Mouse (Mus musculus): ENCODE results near the gene Kank1. TPM values are rescaled to one million over a fixed set of nuclear protein-coding genes. Genes with fewer than 3 reads are reported as not detected.

The Kank1 gene
- polyA plus RNA-seq, 1 experiment from 2014 or later: 2.4 TPM

GRCm38 (mm10) chr19:25374926-25375325 lies 138.2 kb downstream of the Kank1 start:
- ATAC-seq: 0 out of 2 replicates have a peak, but pooled peaks have one; percentile 26

GRCm38 (mm10) chr19:25376871-25377270 lies 140.1 kb downstream of the Kank1 start:
- no peak for DNase-seq (ENCODE audit: low spot score)
- WGBS: 93% methylated on average over 13 of the region's 13 CpGs
- Histone ChIP-seq H3K4me2 (ENCODE audit: low read length) (no peak overlapping the region), H3K9me3 (replicated peaks; ENCODE audit: control insufficient read depth, low read length) (no peaks in the 10 kb centered on the region), H3K27ac (ENCODE audit: low read depth, low read length) (no peak overlapping the region), H3K27me3 (replicated peaks; ENCODE audit: control insufficient read depth, insufficient read depth, low read length) (no peaks in the 10 kb centered on the region), H3K9ac (ENCODE audit: low read length) (no peak overlapping the region), H3K4me3 (ENCODE audit: low read depth, low read length) (no peak overlapping the region), H3K36me3 (ENCODE audit: control insufficient read depth, insufficient read depth, low read length) (no peaks in the 10 kb centered on the region), H3K4me1 (ENCODE audit: control insufficient read depth, insufficient read depth, low read length) (peaks cover 6% of the 10 kb centered on the region; the same call in 1 of the 2 replicates)
- no peak for ATAC-seq

More at GRCm38 (mm10) chr19:25374926-25375325, 138.2 kb downstream of the Kank1 start:
- DNase-seq (ENCODE audit: low spot score): peak; percentile 42
- H3K27ac ChIP-seq (ENCODE audit: low read depth, low read length): no peak overlapping the region
- no peak overlapping the region for H3K9ac ChIP-seq (ENCODE audit: low read length)
- H3K4me2 ChIP-seq (ENCODE audit: low read length): no peak overlapping the region
- H3K36me3 ChIP-seq (ENCODE audit: control insufficient read depth, insufficient read depth, low read length): no peaks in the 10 kb centered on the region
- H3K9me3 ChIP-seq (replicated peaks; ENCODE audit: control insufficient read depth, low read length): no peaks in the 10 kb centered on the region
- no peaks in the 10 kb centered on the region for H3K27me3 ChIP-seq (replicated peaks; ENCODE audit: control insufficient read depth, insufficient read depth, low read length)
- 4% methylated on average over 12 of the region's 12 CpGs for WGBS
- H3K4me3 ChIP-seq (ENCODE audit: low read depth, low read length): no peak overlapping the region
- peaks cover 6% of the 10 kb centered on the region; the same call in 1 of the 2 replicates for H3K4me1 ChIP-seq (ENCODE audit: control insufficient read depth, insufficient read depth, low read length)

DNA sequence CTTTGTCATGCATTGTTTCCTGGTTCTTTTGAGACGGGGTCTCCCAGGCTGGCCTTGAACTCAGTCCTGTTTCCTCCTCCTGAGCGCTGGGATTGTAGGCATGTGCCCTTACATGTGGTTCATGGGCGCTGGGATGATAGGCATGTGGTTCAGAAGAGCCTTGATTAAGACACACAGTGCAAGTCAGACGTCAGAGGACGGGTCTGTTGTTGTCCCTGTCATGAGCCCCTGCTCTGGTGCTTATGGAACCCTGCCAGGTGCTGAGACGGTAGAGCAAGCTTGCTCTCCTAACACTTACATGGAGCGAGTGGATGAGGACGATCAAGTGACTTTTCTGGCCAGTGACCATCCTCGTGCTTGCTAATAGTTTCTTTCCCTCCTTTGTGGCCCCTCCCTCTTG lies 143.9 kb downstream of the Kank1 start:
- no peak overlapping the region for H3K9ac ChIP-seq (ENCODE audit: low read length)
- no peak overlapping the region for H3K4me2 ChIP-seq (ENCODE audit: low read length)
- H3K4me3 ChIP-seq (ENCODE audit: low read depth, low read length): no peak overlapping the region
- no peaks in the 10 kb centered on the region for H3K9me3 ChIP-seq (replicated peaks; ENCODE audit: control insufficient read depth, low read length)
- ATAC-seq (no peak), DNase-seq (ENCODE audit: low spot score) (no peak)
- 0 out of 2 replicates have a peak, but pooled peaks cover 5% of the 10 kb centered on the region for H3K4me1 ChIP-seq (ENCODE audit: control insufficient read depth, insufficient read depth, low read length)
- 88% methylated on average over 9 of the region's 9 CpGs for WGBS
- no peaks in the 10 kb centered on the region for H3K27me3 ChIP-seq (replicated peaks; ENCODE audit: control insufficient read depth, insufficient read depth, low read length)
- no peaks in the 10 kb centered on the region for H3K36me3 ChIP-seq (ENCODE audit: control insufficient read depth, insufficient read depth, low read length)
- no peak overlapping the region for H3K27ac ChIP-seq (ENCODE audit: low read depth, low read length)

DNA sequence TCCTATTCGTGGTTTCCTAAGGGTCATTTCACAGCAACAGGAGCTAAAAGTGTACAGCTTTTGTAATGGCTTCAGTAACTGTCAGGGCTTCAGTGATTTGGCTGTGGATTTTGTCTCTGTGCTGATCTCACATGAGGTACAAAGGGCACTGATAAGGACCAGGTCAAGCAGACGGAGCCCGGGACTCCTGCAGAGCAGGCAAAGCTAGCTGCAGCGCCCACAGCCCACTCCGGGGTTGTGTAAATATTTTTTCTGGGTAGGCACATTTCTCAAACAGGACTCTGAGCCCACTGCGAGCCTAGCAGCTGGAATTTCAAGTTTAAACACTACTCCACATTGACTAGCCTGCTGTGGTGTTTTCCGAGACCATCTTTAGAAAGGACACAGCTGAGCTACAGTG lies 145.2 kb downstream of the Kank1 start:
- Histone ChIP-seq H3K27ac (ENCODE audit: low read depth, low read length) (no peak overlapping the region), H3K9ac (ENCODE audit: low read length) (no peak overlapping the region), H3K4me2 (ENCODE audit: low read length) (no peak overlapping the region), H3K4me3 (ENCODE audit: low read depth, low read length) (no peak overlapping the region), H3K27me3 (replicated peaks; ENCODE audit: control insufficient read depth, insufficient read depth, low read length) (no peaks in the 10 kb centered on the region), H3K4me1 (ENCODE audit: control insufficient read depth, insufficient read depth, low read length) (0 out of 2 replicates have a peak, but pooled peaks cover 5% of the 10 kb centered on the region), H3K9me3 (replicated peaks; ENCODE audit: control insufficient read depth, low read length) (no peaks in the 10 kb centered on the region), H3K36me3 (ENCODE audit: control insufficient read depth, insufficient read depth, low read length) (no peaks in the 10 kb centered on the region)
- DNase-seq (ENCODE audit: low spot score) (no peak), ATAC-seq (no peak)
- 59% methylated on average over 7 of the region's 7 CpGs for WGBS

DNA sequence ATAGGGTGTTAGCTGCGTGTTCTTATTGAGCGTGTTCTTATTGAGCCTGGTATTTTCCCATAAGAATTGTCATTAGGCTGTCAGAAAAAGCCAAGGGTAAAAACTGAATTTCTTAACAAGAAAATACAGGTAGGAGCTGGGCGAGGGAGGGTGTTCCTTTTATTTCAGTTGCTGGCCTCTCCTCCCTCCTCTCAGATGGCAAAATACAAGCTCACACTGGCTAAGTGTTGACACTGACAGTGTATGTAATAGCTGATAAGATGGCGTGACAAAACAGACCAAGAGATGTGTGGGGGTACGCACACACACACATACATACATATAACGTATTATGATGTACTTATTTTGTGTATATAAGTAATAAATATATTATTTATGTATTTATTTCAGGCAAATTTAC lies 145.7 kb downstream of the Kank1 start:
- Histone ChIP-seq H3K36me3 (ENCODE audit: control insufficient read depth, insufficient read depth, low read length) (no peaks in the 10 kb centered on the region), H3K27ac (ENCODE audit: low read depth, low read length) (no peak overlapping the region), H3K27me3 (replicated peaks; ENCODE audit: control insufficient read depth, insufficient read depth, low read length) (no peaks in the 10 kb centered on the region), H3K9me3 (replicated peaks; ENCODE audit: control insufficient read depth, low read length) (no peaks in the 10 kb centered on the region), H3K4me3 (ENCODE audit: low read depth, low read length) (no peak overlapping the region), H3K4me1 (ENCODE audit: control insufficient read depth, insufficient read depth, low read length) (0 out of 2 replicates have a peak, but pooled peaks cover 5% of the 10 kb centered on the region), H3K9ac (ENCODE audit: low read length) (no peak overlapping the region), H3K4me2 (ENCODE audit: low read length) (no peak overlapping the region)
- DNase-seq (ENCODE audit: low spot score) (no peak), ATAC-seq (no peak)
- 91% methylated on average over 6 of the region's 6 CpGs for WGBS

GRCm38 (mm10) chr19:25383386-25384146 lies 146.8 kb downstream of the Kank1 start:
- H3K4me2 ChIP-seq (ENCODE audit: low read length): peak overlapping the region; percentile 16
- peak; percentile 20; the same call in 1 of the 2 replicates for ATAC-seq
- H3K36me3 ChIP-seq (ENCODE audit: control insufficient read depth, insufficient read depth, low read length): no peaks in the 10 kb centered on the region

DNA sequence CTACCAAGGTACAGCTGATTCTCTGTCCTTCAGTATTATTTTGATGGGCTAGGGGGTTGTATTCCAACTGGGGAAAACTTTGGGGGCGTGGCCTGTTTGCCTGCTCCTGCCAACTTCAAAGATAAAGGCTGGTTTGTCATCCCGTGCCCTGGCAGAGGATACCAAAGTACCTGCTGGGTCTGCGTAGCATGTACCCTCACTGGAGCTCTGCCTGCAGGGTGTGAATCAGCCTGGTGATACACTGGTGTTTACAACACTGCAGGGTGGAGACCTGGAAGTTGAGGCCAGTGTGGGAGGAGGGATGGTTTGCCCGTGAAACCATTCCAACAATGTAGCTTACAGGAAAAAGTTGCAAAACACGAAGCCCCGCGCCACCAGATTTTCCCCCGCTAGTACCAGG lies 149.2 kb downstream of the Kank1 start:
- Histone ChIP-seq H3K4me2 (ENCODE audit: low read length) (no peak overlapping the region), H3K9ac (ENCODE audit: low read length) (no peak overlapping the region), H3K4me3 (ENCODE audit: low read depth, low read length) (no peak overlapping the region), H3K27ac (ENCODE audit: low read depth, low read length) (no peak overlapping the region), H3K27me3 (replicated peaks; ENCODE audit: control insufficient read depth, insufficient read depth, low read length) (no peaks in the 10 kb centered on the region), H3K36me3 (ENCODE audit: control insufficient read depth, insufficient read depth, low read length) (no peaks in the 10 kb centered on the region), H3K4me1 (ENCODE audit: control insufficient read depth, insufficient read depth, low read length) (0 out of 2 replicates have a peak, but pooled peaks cover 5% of the 10 kb centered on the region), H3K9me3 (replicated peaks; ENCODE audit: control insufficient read depth, low read length) (no peaks in the 10 kb centered on the region)
- DNase-seq (ENCODE audit: low spot score) (no peak), ATAC-seq (no peak)
- WGBS: 67% methylated on average over 8 of the region's 8 CpGs

More at GRCm38 (mm10) chr19:25383386-25384146, 146.8 kb downstream of the Kank1 start:
- no peaks in the 10 kb centered on the region for H3K27me3 ChIP-seq (replicated peaks; ENCODE audit: control insufficient read depth, insufficient read depth, low read length)
- DNase-seq (ENCODE audit: low spot score): peak; percentile 50
- WGBS: 15% methylated on average over 12 of the region's 12 CpGs
- H3K9ac ChIP-seq (ENCODE audit: low read length): no peak overlapping the region
- H3K4me3 ChIP-seq (ENCODE audit: low read depth, low read length): no peak overlapping the region
- H3K4me1 ChIP-seq (ENCODE audit: control insufficient read depth, insufficient read depth, low read length): 0 out of 2 replicates have a peak, but pooled peaks cover 5% of the 10 kb centered on the region
- H3K9me3 ChIP-seq (replicated peaks; ENCODE audit: control insufficient read depth, low read length): no peaks in the 10 kb centered on the region
- no peak overlapping the region for H3K27ac ChIP-seq (ENCODE audit: low read depth, low read length)

- Histone ChIP-seq H3K36me3 (ENCODE audit: control insufficient read depth, insufficient read depth, low read length) (no peaks in the 10 kb centered on the region), H3K9me3 (replicated peaks; ENCODE audit: control insufficient read depth, low read length) (no peaks in the 10 kb centered on the region), H3K4me1 (ENCODE audit: control insufficient read depth, insufficient read depth, low read length) (0 out of 2 replicates have a peak, but pooled peaks cover 5% of the 10 kb centered on the region), H3K4me2 (ENCODE audit: low read length) (no peak overlapping the region), H3K9ac (ENCODE audit: low read length) (no peak overlapping the region), H3K4me3 (ENCODE audit: low read depth, low read length) (no peak overlapping the region), H3K27ac (ENCODE audit: low read depth, low read length) (no peak overlapping the region), H3K27me3 (replicated peaks; ENCODE audit: control insufficient read depth, insufficient read depth, low read length) (no peaks in the 10 kb centered on the region)
- DNase-seq (ENCODE audit: low spot score) (no peak), ATAC-seq (no peak)
- WGBS: 84% methylated on average over 16 of the region's 16 CpGs
These were observed 150.1 kb downstream of the Kank1 start for GRCm38 (mm10) chr19:25386679-25387470.
